Mouse (Mus musculus) CD4-positive, CD25-positive, alpha-beta regulatory T cell, adult 2 months (primary cell): ENCODE measurements around the gene Ada.
A peak's percentile ranks its signal among the peaks of the same experiment; 100 is the strongest.
"Not testable (repeated sequence)": the region's sequence is repeated elsewhere in the genome, so short reads cannot be mapped to it uniquely, and the experiment has no call there.

ENCODE experiments used
- DNase-seq: peaks from one replicate; pipeline ENCODE4 v3.0.0-alpha.2; 2012; ENCODE audit warnings: low read depth, low spot score

Gene Ada

GRCm38 (mm10) chr2:163697764-163698480 lies 52.1 kb downstream of the Ada start:
- DNase-seq, result peak; percentile 54

- no peak for DNase-seq
These were observed 53.3 kb downstream of the Ada start for GRCm38 (mm10) chr2:163696763-163697162.

- DNase-seq, result no peak
These were observed 56.2 kb downstream of the Ada start for GRCm38 (mm10) chr2:163693716-163694314.

GRCm38 (mm10) chr2:163692873-163693612 lies 57.0 kb downstream of the Ada start:
- no peak for DNase-seq

GRCm38 (mm10) chr2:163691846-163692605 lies 58.0 kb downstream of the Ada start:
- DNase-seq, result no peak

- no peak for DNase-seq
These were observed 59.4 kb downstream of the Ada start for GRCm38 (mm10) chr2:163690409-163691304.

- DNase-seq, result no peak
These were observed 60.3 kb downstream of the Ada start for GRCm38 (mm10) chr2:163689771-163690170.

- not testable (repeated sequence) for DNase-seq
These were observed 61.7 kb downstream of the Ada start for GRCm38 (mm10) chr2:163688377-163688776.

- no peak for DNase-seq
These were observed 63.2 kb downstream of the Ada start for GRCm38 (mm10) chr2:163686886-163687285.

- no peak for DNase-seq
These were observed 63.8 kb downstream of the Ada start for GRCm38 (mm10) chr2:163686233-163686632.

- DNase-seq, result no peak
These were observed 64.3 kb downstream of the Ada start for GRCm38 (mm10) chr2:163685761-163686200.

- no peak for DNase-seq
These were observed 64.8 kb downstream of the Ada start for GRCm38 (mm10) chr2:163685287-163685686.

GRCm38 (mm10) chr2:163682344-163682743 lies 67.7 kb downstream of the Ada start:
- no peak for DNase-seq

- no peak for DNase-seq
These were observed 73.3 kb downstream of the Ada start for GRCm38 (mm10) chr2:163676745-163677144.
